Mouse (Mus musculus): Measurements from ENCODE around the gene Traf6.

DNA sequence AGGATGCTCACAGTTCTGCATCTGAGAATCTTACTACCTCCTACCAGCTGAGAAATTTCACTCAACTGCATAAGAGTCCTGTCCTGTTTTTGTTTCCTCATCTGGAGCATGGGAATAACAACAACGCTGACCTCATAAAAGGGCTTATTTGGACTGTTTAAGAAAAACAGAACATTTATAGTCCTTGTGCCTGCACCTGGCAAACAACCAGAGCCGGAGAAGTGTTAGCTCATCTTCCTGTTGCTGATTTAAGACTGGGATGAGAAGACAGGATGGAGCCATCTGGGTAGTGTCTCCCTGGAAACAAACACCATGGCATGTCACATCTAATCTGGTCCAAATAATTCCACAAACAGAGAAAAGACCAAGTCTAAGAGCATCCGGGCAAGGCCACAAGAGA lies 55.3 kb downstream of the Traf6 start:
- TF ChIP-seq CTCF (IDR thresholded peaks at IDR 0.05; ENCODE audit: low read depth, low read length) (no peak), EP300 (IDR thresholded peaks at IDR 0.05; ENCODE audit: insufficient read depth, low read depth, low read length) (no peak), POLR2A (IDR thresholded peaks at IDR 0.05; ENCODE audit: insufficient read depth, low read length) (no peak)
